8 mouse cellular contexts compared by ENCODE assay signal in genomic region chr6:56901824-56902386, GRCm38 (mm10). TPM values are rescaled to one million over a fixed set of nuclear protein-coding genes. Genes with fewer than 3 reads are reported as not detected.
A peak's percentile ranks its signal among the peaks of the same experiment; 100 is the strongest.
DNase-seq lines count a peak whose midpoint lies in the region; ATAC-seq and TF ChIP-seq lines count a peak whose summit lies in the region.

No protein-coding gene starts in this region.

- no peak for DNase-seq in limb, embryonic 10.5 days (ENCODE audit: low spot score)
- DNase-seq in adrenal gland, postnatal 36 days: peak; percentile 75 to 78
- DNase-seq in gastrocnemius, postnatal 10 days: peak; percentile 14
- peak; percentile 72 for DNase-seq in lung, adult 2 months
- peak; percentile 89 for DNase-seq in skeletal muscle tissue, adult 2 months (ENCODE audit: low read depth, low spot score)
- DNase-seq in cerebellum, postnatal 14 days: no peak

- peaks cover 9% of the 10 kb centered on the region for H3K4me1 ChIP-seq in limb, embryonic 12.5 days (replicated peaks)
- H3K4me1 ChIP-seq in limb, embryonic 10.5 days: peaks cover 4% of the 10 kb centered on the region; the same call in 1 of the 2 replicates
- H3K4me1 ChIP-seq in intestine, postnatal 0 days (replicated peaks; ENCODE audit: control insufficient read depth, insufficient read depth, low read length): peaks cover 5% of the 10 kb centered on the region; the same call in 1 of the 2 replicates
- H3K4me1 ChIP-seq in lung, adult 2 months (ENCODE audit: control insufficient read depth, insufficient read depth, low read length): peaks cover 4% of the 10 kb centered on the region

- no peak overlapping the region for H3K4me3 ChIP-seq in limb, embryonic 12.5 days (replicated peaks)
- no peak overlapping the region for H3K4me3 ChIP-seq in limb, embryonic 10.5 days
- peak overlapping the region; percentile 25 for H3K4me3 ChIP-seq in intestine, postnatal 0 days (ENCODE audit: low read depth, low read length)
- peak overlapping the region; percentile 54 for H3K4me3 ChIP-seq in lung, adult 2 months (replicated peaks; ENCODE audit: extremely low read depth, low read depth, low read length)

- H3K27ac ChIP-seq in limb, embryonic 12.5 days: no peak overlapping the region
- H3K27ac ChIP-seq in limb, embryonic 10.5 days: no peak overlapping the region
- H3K27ac ChIP-seq in intestine, postnatal 0 days (ENCODE audit: low read depth, low read length): peak overlapping the region; percentile 31

- H3K4me2 ChIP-seq in limb, embryonic 12.5 days: 0 out of 2 replicates have a peak overlapping the region, but pooled peaks have one; percentile 2
- H3K4me2 ChIP-seq in intestine, postnatal 0 days (replicated peaks; ENCODE audit: low read depth): peak overlapping the region; percentile 44

- no peak overlapping the region for H3K9ac ChIP-seq in limb, embryonic 12.5 days (replicated peaks)
- no peak overlapping the region for H3K9ac ChIP-seq in intestine, postnatal 0 days (ENCODE audit: low read depth, low read length)

- no peaks in the 10 kb centered on the region for H3K27me3 ChIP-seq in limb, embryonic 12.5 days
- no peaks in the 10 kb centered on the region for H3K27me3 ChIP-seq in limb, embryonic 10.5 days (ENCODE audit: low read depth, poor library complexity, severe bottlenecking)
- no peaks in the 10 kb centered on the region for H3K27me3 ChIP-seq in intestine, postnatal 0 days (replicated peaks; ENCODE audit: control insufficient read depth, insufficient read depth, low read length)

- WGBS in limb, embryonic 12.5 days: 53% methylated on average over 12 of the region's 12 CpGs
- WGBS in limb, embryonic 10.5 days: 55% methylated on average over 12 of the region's 12 CpGs
- 22% methylated on average over 12 of the region's 12 CpGs for whole genome bisulfite sequencing in intestine, postnatal 0 days
- WGBS in lung, adult 2 months: 11% methylated on average over 12 of the region's 12 CpGs

- TF ChIP-seq POLR2A in lung, adult 2 months (IDR thresholded peaks at IDR 0.05; ENCODE audit: borderline replicate concordance, extremely low read depth, low read depth, low read length): 0 out of 2 replicates have a peak, but pooled peaks have one; percentile 37

- no peaks in the 10 kb centered on the region for H3K9me3 ChIP-seq in limb, embryonic 12.5 days
- no peaks in the 10 kb centered on the region for H3K9me3 ChIP-seq in limb, embryonic 10.5 days (replicated peaks)
- H3K9me3 ChIP-seq in intestine, postnatal 0 days (ENCODE audit: control insufficient read depth): no peaks in the 10 kb centered on the region

- H3K36me3 ChIP-seq in limb, embryonic 12.5 days: no peaks in the 10 kb centered on the region
- H3K36me3 ChIP-seq in limb, embryonic 10.5 days: no peaks in the 10 kb centered on the region
- H3K36me3 ChIP-seq in intestine, postnatal 0 days (ENCODE audit: control insufficient read depth, insufficient read depth): no peaks in the 10 kb centered on the region; the same call in 1 of the 2 replicates

- ATAC-seq in limb, embryonic 12.5 days (ENCODE audit: insufficient number of reproducible peaks, insufficient read depth, low FRiP score, low TSS enrichment, low read depth): peak; percentile 21
- ATAC-seq in intestine, postnatal 0 days: peak; percentile 96

- TF ChIP-seq CTCF in intestine, postnatal 0 days (IDR thresholded peaks at IDR 0.05; ENCODE audit: low read depth): 0 out of 2 replicates have a peak, but pooled peaks have one; percentile 15
- no peak for TF ChIP-seq CTCF in lung, adult 2 months (IDR thresholded peaks at IDR 0.05; ENCODE audit: insufficient read depth, low read length)

RNA-seq across cellular contexts. Expression of gene Nt5c3, which starts 21.8 kb away (rescaled TPM):
- 68.0 and 68.3 TPM in 2 replicates for polyA plus RNA-seq in limb, embryonic 12.5 days (2016; fragmentation: Nextera tagmentation; extraction: Ambion mirVana)
- 54.1 and 61.5 TPM in 2 replicates for polyA plus RNA-seq in limb, embryonic 10.5 days (2016; fragmentation: Nextera tagmentation; extraction: Ambion mirVana)
- total RNA-seq in adrenal gland, postnatal 36 days (2021): 10 to 100 TPM; 23.8 to 24.1 TPM
- 10 to 100 TPM; 50.8 to 60.3 TPM for total RNA-seq in gastrocnemius, postnatal 10 days (2021)
- 43.6 and 44.7 TPM in 2 replicates for polyA plus RNA-seq in intestine, postnatal 0 days (2015; fragmentation: Nextera tagmentation; extraction: Ambion mirVana)
- polyA plus RNA-seq in lung, adult 2 months (2012; rRNA removed): 5.2 and 6.0 TPM in 2 replicates

RNA-seq across cellular contexts. Expression of gene Vmn1r4, which starts 21.9 kb away (rescaled TPM):
- 0.23 and 0.40 TPM in 2 replicates for polyA plus RNA-seq in limb, embryonic 12.5 days (2016; fragmentation: Nextera tagmentation; extraction: Ambion mirVana)
- 0.31 TPM in 1 of 2 replicates, not detected in the other for polyA plus RNA-seq in limb, embryonic 10.5 days (2016; fragmentation: Nextera tagmentation; extraction: Ambion mirVana)
- total RNA-seq in adrenal gland, postnatal 36 days (2021): under 1 TPM; 0.20 to 0.40 TPM
- under 1 TPM; 0.20 to 0.23 TPM for total RNA-seq in gastrocnemius, postnatal 10 days (2021)
- 0.07 and 0.14 TPM in 2 replicates for polyA plus RNA-seq in intestine, postnatal 0 days (2015; fragmentation: Nextera tagmentation; extraction: Ambion mirVana)
- 0.05 and 0.08 TPM in 2 replicates for polyA plus RNA-seq in lung, adult 2 months (2012; rRNA removed)

Comparison
In these comparisons a context has a peak if more than half of its experiments do, and no peak if none do; other contexts are left out.
1. H3K4me3 ChIP-seq: peak in intestine, postnatal 0 days (single experiment) and lung, adult 2 months (single experiment); none in limb, embryonic 12.5 days (single experiment) and limb, embryonic 10.5 days (single experiment).
2. DNase-seq: peak in adrenal gland, postnatal 36 days (2 of 2), gastrocnemius, postnatal 10 days (single experiment), lung, adult 2 months (single experiment) and skeletal muscle tissue, adult 2 months (single experiment); none in limb, embryonic 10.5 days (single experiment) and cerebellum, postnatal 14 days (0 of 2).